22 mouse cellular contexts compared by ENCODE assay signal in genomic region chr13:63184946-63185345, GRCm38 (mm10).
DNase-seq lines count a peak whose midpoint lies in the region; ATAC-seq and TF ChIP-seq lines count a peak whose summit lies in the region.
"Had no signal": no experiment of that assay in that cellular context is flagged by ENCODE, and none has a peak within 500 bp of the region (broad histone marks: within the 10 kb centered on the region; RNA-seq: fewer than 3 reads in every experiment).

No protein-coding gene starts in this region.

- H3K9ac ChIP-seq in forebrain, postnatal 0 days: no peak overlapping the region
- H3K9ac ChIP-seq in kidney, embryonic 14.5 days (ENCODE audit: low read depth, low read length): no peak overlapping the region
- H3K9ac ChIP-seq: embryonic facial prominence, embryonic 15.5 days; hindbrain, embryonic 15.5 days; intestine, embryonic 15.5 days; limb, embryonic 13.5 days; liver, embryonic 12.5 days; midbrain, embryonic 15.5 days had no signal

- TF ChIP-seq CTCF in forebrain, postnatal 0 days (IDR thresholded peaks at IDR 0.05; ENCODE audit: low read depth): no peak

- no peak for ATAC-seq in forebrain, postnatal 0 days
- ATAC-seq in kidney, embryonic 14.5 days (ENCODE audit: low FRiP score, low TSS enrichment): no peak
- ATAC-seq: intestine, embryonic 15.5 days; liver, embryonic 12.5 days; midbrain, embryonic 15.5 days had no signal

- H3K4me1 ChIP-seq in forebrain, embryonic 10.5 days: peaks cover 33% of the 10 kb centered on the region
- no peaks in the 10 kb centered on the region for H3K4me1 ChIP-seq in forebrain, postnatal 0 days (ENCODE audit: insufficient read depth)
- H3K4me1 ChIP-seq in kidney, embryonic 14.5 days (ENCODE audit: control insufficient read depth, insufficient read depth, low read length): peaks cover 30% of the 10 kb centered on the region
- H3K4me1 ChIP-seq: hindbrain, embryonic 15.5 days; liver, embryonic 12.5 days had no signal

- WGBS in forebrain, embryonic 10.5 days: 62% methylated on average over 6 of the region's 6 CpGs
- 53% methylated on average over 6 of the region's 6 CpGs for WGBS in forebrain, postnatal 0 days
- 52% methylated on average over 6 of the region's 6 CpGs for WGBS in kidney, embryonic 14.5 days

- peak overlapping the region; percentile 74 for H3K27ac ChIP-seq in forebrain, embryonic 10.5 days
- no peak overlapping the region for H3K27ac ChIP-seq in forebrain, postnatal 0 days (ENCODE audit: low read depth, low read length)
- no peak overlapping the region for H3K27ac ChIP-seq in kidney, embryonic 14.5 days (ENCODE audit: low read depth, low read length)
- H3K27ac ChIP-seq: embryonic facial prominence, embryonic 15.5 days; hindbrain, embryonic 15.5 days; intestine, embryonic 15.5 days; limb, embryonic 13.5 days; liver, embryonic 12.5 days; midbrain, embryonic 15.5 days had no signal

- H3K27me3 ChIP-seq in forebrain, embryonic 10.5 days (ENCODE audit: poor library complexity, severe bottlenecking): no peaks in the 10 kb centered on the region
- H3K27me3 ChIP-seq in forebrain, postnatal 0 days (ENCODE audit: insufficient read depth, low read length): no peaks in the 10 kb centered on the region
- no peaks in the 10 kb centered on the region for H3K27me3 ChIP-seq in kidney, embryonic 14.5 days (ENCODE audit: control insufficient read depth, insufficient read depth, low read length)
- H3K27me3 ChIP-seq: embryonic facial prominence, embryonic 15.5 days; hindbrain, embryonic 15.5 days; intestine, embryonic 15.5 days; limb, embryonic 13.5 days; liver, embryonic 12.5 days; midbrain, embryonic 15.5 days had no signal

- no peaks in the 10 kb centered on the region for H3K9me3 ChIP-seq in forebrain, embryonic 10.5 days
- H3K9me3 ChIP-seq in forebrain, postnatal 0 days (ENCODE audit: low read length): no peaks in the 10 kb centered on the region
- H3K9me3 ChIP-seq in kidney, embryonic 14.5 days (ENCODE audit: control insufficient read depth, low read length): no peaks in the 10 kb centered on the region
- H3K9me3 ChIP-seq: embryonic facial prominence, embryonic 15.5 days; hindbrain, embryonic 15.5 days; intestine, embryonic 15.5 days; limb, embryonic 13.5 days; liver, embryonic 12.5 days; midbrain, embryonic 15.5 days had no signal

- peak; percentile 39 for DNase-seq in forebrain, embryonic 10.5 days (ENCODE audit: extremely low spot score, low spot score)
- DNase-seq in forebrain, postnatal 0 days: no peak
- peak; percentile 26 to 62 for DNase-seq in kidney, postnatal 25 days
- peak; percentile 13 for DNase-seq in A20 (ENCODE audit: low read depth, low spot score)
- peak; percentile 25 for DNase-seq in mesoderm, embryonic 11.5 days (ENCODE audit: low read depth, low spot score)
- DNase-seq in cerebellum, postnatal 36 days: no peak
- DNase-seq: adrenal gland, postnatal 25 days; cerebellum, adult 11 months; cerebellum, adult 9-11 months; gastrocnemius, postnatal 25 days; heart, adult 18-20 months; kidney, postnatal 14 days; layer of hippocampus, postnatal 36 days; lung, adult 18-20 months; lung, postnatal 10 days had no signal

- no peaks in the 10 kb centered on the region for H3K36me3 ChIP-seq in forebrain, embryonic 10.5 days (replicated peaks)
- no peaks in the 10 kb centered on the region for H3K36me3 ChIP-seq in forebrain, postnatal 0 days (ENCODE audit: insufficient read depth)
- no peaks in the 10 kb centered on the region for H3K36me3 ChIP-seq in kidney, embryonic 14.5 days (ENCODE audit: control insufficient read depth, insufficient read depth, low read length)
- H3K36me3 ChIP-seq: embryonic facial prominence, embryonic 15.5 days; hindbrain, embryonic 15.5 days; intestine, embryonic 15.5 days; limb, embryonic 13.5 days; liver, embryonic 12.5 days; midbrain, embryonic 15.5 days had no signal

- no peak overlapping the region for H3K4me2 ChIP-seq in forebrain, postnatal 0 days (ENCODE audit: low read depth)
- no peak overlapping the region for H3K4me2 ChIP-seq in kidney, embryonic 14.5 days (replicated peaks; ENCODE audit: low read depth, low read length)
- H3K4me2 ChIP-seq: embryonic facial prominence, embryonic 15.5 days; hindbrain, embryonic 15.5 days; intestine, embryonic 15.5 days; limb, embryonic 13.5 days; liver, embryonic 12.5 days; midbrain, embryonic 15.5 days had no signal

- no peak overlapping the region for H3K4me3 ChIP-seq in forebrain, embryonic 10.5 days
- H3K4me3 ChIP-seq in forebrain, postnatal 0 days (ENCODE audit: low read depth, low read length): no peak overlapping the region
- no peak overlapping the region for H3K4me3 ChIP-seq in kidney, embryonic 14.5 days (ENCODE audit: low read length)
- H3K4me3 ChIP-seq: embryonic facial prominence, embryonic 15.5 days; hindbrain, embryonic 15.5 days; intestine, embryonic 15.5 days; limb, embryonic 13.5 days; liver, embryonic 12.5 days; midbrain, embryonic 15.5 days had no signal

Comparison
In these comparisons a context has a peak if more than half of its experiments do, and no peak if none do; other contexts are left out.
1. DNase-seq: peak in forebrain, embryonic 10.5 days (single experiment), kidney, postnatal 25 days (2 of 2), A20 (single experiment) and mesoderm, embryonic 11.5 days (single experiment); none in forebrain, postnatal 0 days (single experiment) and cerebellum, postnatal 36 days (0 of 2).